Mouse (Mus musculus): Measurements from ENCODE around the gene Gm21775.
"Not testable (repeated sequence)": the region's sequence is repeated elsewhere in the genome, so short reads cannot be mapped to it uniquely, and the experiment has no call there.

The Gm21775 gene

DNA sequence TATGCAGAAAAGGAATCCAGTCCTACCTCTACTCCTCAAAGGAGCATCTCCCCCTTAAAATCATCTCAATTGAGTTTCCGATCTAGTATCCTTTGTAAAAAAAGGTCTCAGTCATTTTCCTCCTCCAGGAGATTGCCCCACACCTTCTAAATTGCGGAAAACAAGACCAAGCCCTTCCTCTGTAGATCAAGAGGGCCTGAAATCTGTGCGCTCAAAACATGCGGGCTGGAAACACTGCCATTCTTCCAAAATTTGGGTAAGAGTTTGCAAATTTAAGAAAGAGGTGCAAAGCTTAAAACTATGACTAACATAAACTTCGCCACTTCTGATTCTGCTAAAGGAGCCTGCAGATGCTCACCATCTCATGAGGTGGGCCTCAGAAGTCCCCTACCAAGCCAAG lies at the start of gene Gm21775:
Gene Gm21775, plus strand, starts transcription at position 301 of the 400 bp plus-strand sequence.
- not testable (repeated sequence) for DNase-seq (ENCODE audit: low spot score)

DNA sequence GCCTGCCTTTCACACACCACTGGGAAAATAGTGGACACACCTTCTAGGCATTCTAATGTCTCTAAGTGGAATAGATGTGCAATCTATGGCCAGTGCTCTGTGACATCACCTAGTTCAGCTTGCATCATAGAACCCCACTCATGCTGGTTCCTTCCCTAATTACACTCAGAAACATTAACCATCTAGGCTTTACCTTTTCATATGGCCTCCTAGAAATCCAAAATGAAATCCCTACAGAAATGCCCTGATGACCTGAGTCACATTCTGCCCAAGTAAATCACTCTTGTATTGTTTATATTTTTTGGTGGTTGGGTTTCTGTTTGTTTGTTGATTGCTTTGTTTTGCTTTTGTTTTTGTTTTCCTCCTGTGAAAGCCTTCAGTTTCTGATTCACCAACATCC lies 17.3 kb upstream of the Gm21775 start, which contains the start of gene Gm20737:
Gene Gm20737, minus strand, starts transcription at position 101 of the 400 bp plus-strand sequence.
- DNase-seq (ENCODE audit: low spot score), result not testable (repeated sequence)

Measured in ovary, adult 18-20 months (tissue).